Mouse (Mus musculus): ENCODE data around the gene E4f1. TPM values are rescaled to one million over a fixed set of nuclear protein-coding genes. Genes with fewer than 3 reads are reported as not detected.

The E4f1 gene
- polyA plus RNA-seq, 1 experiment from 2014 or later = 38.4 TPM

GRCm38 (mm10) chr17:24449507-24449906 is 20.6 kb downstream of the E4f1 start:
- Histone ChIP-seq H3K9me3 (no peaks in the 10 kb centered on the region), H3K27ac (no peak overlapping the region), H3K27me3 (no peaks in the 10 kb centered on the region), H3K9ac (no peak overlapping the region), H3K4me1 (peaks cover 9% of the 10 kb centered on the region; the same call in 1 of the 2 replicates), H3K4me3 (no peak overlapping the region), H3K36me3 (peaks cover 73% of the 10 kb centered on the region), H3K4me2 (replicated peaks) (no peak overlapping the region)
- ATAC-seq (ENCODE audit: insufficient number of reproducible peaks, insufficient read depth, low FRiP score, low TSS enrichment) = no peak
- WGBS = 91% methylated on average over 6 of the region's 6 CpGs

DNA sequence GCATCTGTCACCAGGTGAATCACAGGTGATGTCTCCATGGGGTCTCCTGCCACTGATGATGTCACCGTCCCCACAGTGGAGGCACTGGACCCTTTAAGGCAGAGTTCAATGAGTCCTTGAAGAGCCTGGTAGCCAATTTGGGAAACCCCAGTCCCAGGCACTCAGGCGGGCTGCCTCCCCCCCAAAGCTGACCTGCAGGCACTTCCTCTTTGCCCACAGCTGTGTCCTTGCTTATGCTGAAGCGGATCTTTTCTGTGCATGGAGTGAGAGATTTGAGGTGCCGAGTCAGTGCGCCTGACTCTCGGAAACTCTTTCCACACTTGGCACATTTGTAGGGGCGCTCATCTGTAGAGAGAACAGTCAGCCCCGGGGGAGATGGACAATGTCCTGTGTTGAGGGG is 23.5 kb downstream of the E4f1 start:
- ATAC-seq (ENCODE audit: insufficient number of reproducible peaks, insufficient read depth, low FRiP score, low TSS enrichment) = no peak
- H3K27ac ChIP-seq = no peak overlapping the region
- H3K4me2 ChIP-seq (replicated peaks) = no peak overlapping the region
- no peaks in the 10 kb centered on the region for H3K9me3 ChIP-seq
- no peaks in the 10 kb centered on the region for H3K27me3 ChIP-seq
- H3K4me3 ChIP-seq = no peak overlapping the region
- no peak overlapping the region; the same call in 1 of the 2 replicates for H3K9ac ChIP-seq
- H3K36me3 ChIP-seq = peaks cover 94% of the 10 kb centered on the region
- H3K4me1 ChIP-seq = no peaks in the 10 kb centered on the region
- 94% methylated on average over 8 of the region's 8 CpGs for WGBS

DNA sequence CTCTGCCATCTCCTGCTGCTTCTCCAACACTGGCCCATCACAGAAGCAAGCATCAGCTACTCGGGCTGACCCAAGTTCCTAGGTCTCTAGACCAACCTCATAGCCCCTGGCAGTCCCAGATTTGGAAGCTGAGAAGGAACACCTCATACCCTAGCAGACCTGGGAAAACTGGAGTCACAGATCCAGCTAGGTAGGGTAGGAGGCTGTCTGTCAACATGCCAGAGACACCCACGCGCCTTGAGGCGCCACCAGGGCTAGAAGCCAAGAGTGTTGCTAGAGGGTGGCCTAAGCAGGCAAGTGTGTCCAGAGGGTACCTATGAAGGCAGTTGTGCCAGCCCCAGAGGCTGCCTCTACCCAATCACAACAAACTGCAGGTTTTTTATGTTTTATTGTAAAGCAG is 26.7 kb downstream of the E4f1 start:
- WGBS = 90% methylated on average over 4 of the region's 4 CpGs
- H3K9ac ChIP-seq = no peak overlapping the region
- H3K4me2 ChIP-seq (replicated peaks) = no peak overlapping the region
- no peaks in the 10 kb centered on the region for H3K27me3 ChIP-seq
- H3K36me3 ChIP-seq = peaks cover 88% of the 10 kb centered on the region
- no peak for ATAC-seq (ENCODE audit: insufficient number of reproducible peaks, insufficient read depth, low FRiP score, low TSS enrichment)
- no peak overlapping the region for H3K27ac ChIP-seq
- no peaks in the 10 kb centered on the region for H3K9me3 ChIP-seq
- H3K4me3 ChIP-seq = no peak overlapping the region
- H3K4me1 ChIP-seq = no peaks in the 10 kb centered on the region

- WGBS = 82% methylated on average over 7 of the region's 7 CpGs
- no peak for ATAC-seq (ENCODE audit: insufficient number of reproducible peaks, insufficient read depth, low FRiP score, low TSS enrichment)
- H3K4me2 ChIP-seq (replicated peaks) = no peak within 1 kb of the TSS
- H3K27ac ChIP-seq = no peak within 1 kb of the TSS
- H3K4me1 ChIP-seq = no peaks in the 10 kb centered on the region
- H3K9ac ChIP-seq = no peak within 1 kb of the TSS
- H3K4me3 ChIP-seq = no peak within 1 kb of the TSS
- no peaks in the 10 kb centered on the region for H3K27me3 ChIP-seq
- no peaks in the 10 kb centered on the region for H3K9me3 ChIP-seq
- H3K36me3 ChIP-seq = peaks cover 84% of the 10 kb centered on the region
Observed at GRCm38 (mm10) chr17:24442632-24443155, 27.4 kb downstream of the E4f1 start, which contains the start of gene Dnase1l2. Gene Dnase1l2, minus strand, starts transcription at chr17:24443105.

GRCm38 (mm10) chr17:24442107-24442506 is 28.0 kb downstream of the E4f1 start:
- H3K36me3 ChIP-seq = peaks cover 83% of the 10 kb centered on the region
- no peak overlapping the region for H3K4me2 ChIP-seq (replicated peaks)
- H3K27me3 ChIP-seq = no peaks in the 10 kb centered on the region
- no peak for ATAC-seq (ENCODE audit: insufficient number of reproducible peaks, insufficient read depth, low FRiP score, low TSS enrichment)
- no peaks in the 10 kb centered on the region for H3K4me1 ChIP-seq
- no peaks in the 10 kb centered on the region for H3K9me3 ChIP-seq
- H3K4me3 ChIP-seq = no peak overlapping the region
- 87% methylated on average over 14 of the region's 14 CpGs for WGBS
- H3K9ac ChIP-seq = no peak overlapping the region
- no peak overlapping the region for H3K27ac ChIP-seq

GRCm38 (mm10) chr17:24441148-24441547 is 29.0 kb downstream of the E4f1 start:
- no peaks in the 10 kb centered on the region for H3K27me3 ChIP-seq
- H3K9me3 ChIP-seq = no peaks in the 10 kb centered on the region
- no peak overlapping the region for H3K9ac ChIP-seq
- H3K4me3 ChIP-seq = no peak overlapping the region
- no peak overlapping the region for H3K4me2 ChIP-seq (replicated peaks)
- WGBS = 70% methylated on average over 2 of the region's 2 CpGs
- peaks cover 78% of the 10 kb centered on the region for H3K36me3 ChIP-seq
- ATAC-seq (ENCODE audit: insufficient number of reproducible peaks, insufficient read depth, low FRiP score, low TSS enrichment) = no peak
- no peaks in the 10 kb centered on the region for H3K4me1 ChIP-seq
- no peak overlapping the region for H3K27ac ChIP-seq

DNA sequence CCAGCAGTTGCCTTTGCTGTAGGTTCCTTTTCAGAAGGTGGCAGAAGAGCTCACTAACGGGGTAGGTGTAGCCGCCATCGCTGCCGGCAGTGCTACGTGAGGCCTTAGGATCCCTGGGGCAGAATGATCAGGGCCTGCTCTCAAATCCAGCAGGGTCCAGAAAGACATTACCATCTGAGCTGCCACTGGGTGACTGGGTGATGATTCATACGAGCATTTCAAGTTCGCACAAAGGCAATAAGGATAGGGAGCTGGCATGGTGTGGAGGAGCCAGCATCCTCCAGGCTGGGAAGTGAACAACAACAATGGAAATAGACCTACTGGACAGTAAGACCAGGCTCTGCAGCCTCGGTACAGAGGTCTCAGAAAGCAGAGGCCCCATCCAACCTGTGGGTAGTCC is 29.7 kb downstream of the E4f1 start:
- H3K4me3 ChIP-seq = no peak overlapping the region
- peaks cover 78% of the 10 kb centered on the region for H3K36me3 ChIP-seq
- H3K27me3 ChIP-seq = no peaks in the 10 kb centered on the region
- no peaks in the 10 kb centered on the region for H3K9me3 ChIP-seq
- no peak overlapping the region for H3K9ac ChIP-seq
- H3K4me2 ChIP-seq (replicated peaks) = no peak overlapping the region
- WGBS = 88% methylated on average over 8 of the region's 8 CpGs
- H3K4me1 ChIP-seq = no peaks in the 10 kb centered on the region
- no peak for ATAC-seq (ENCODE audit: insufficient number of reproducible peaks, insufficient read depth, low FRiP score, low TSS enrichment)
- no peak overlapping the region for H3K27ac ChIP-seq

- ATAC-seq (ENCODE audit: insufficient number of reproducible peaks, insufficient read depth, low FRiP score, low TSS enrichment) = no peak
- WGBS = 77% methylated on average over 5 of the region's 5 CpGs
- H3K36me3 ChIP-seq = peaks cover 49% of the 10 kb centered on the region
Observed at GRCm38 (mm10) chr17:24437016-24437415, 33.1 kb downstream of the E4f1 start.

DNA sequence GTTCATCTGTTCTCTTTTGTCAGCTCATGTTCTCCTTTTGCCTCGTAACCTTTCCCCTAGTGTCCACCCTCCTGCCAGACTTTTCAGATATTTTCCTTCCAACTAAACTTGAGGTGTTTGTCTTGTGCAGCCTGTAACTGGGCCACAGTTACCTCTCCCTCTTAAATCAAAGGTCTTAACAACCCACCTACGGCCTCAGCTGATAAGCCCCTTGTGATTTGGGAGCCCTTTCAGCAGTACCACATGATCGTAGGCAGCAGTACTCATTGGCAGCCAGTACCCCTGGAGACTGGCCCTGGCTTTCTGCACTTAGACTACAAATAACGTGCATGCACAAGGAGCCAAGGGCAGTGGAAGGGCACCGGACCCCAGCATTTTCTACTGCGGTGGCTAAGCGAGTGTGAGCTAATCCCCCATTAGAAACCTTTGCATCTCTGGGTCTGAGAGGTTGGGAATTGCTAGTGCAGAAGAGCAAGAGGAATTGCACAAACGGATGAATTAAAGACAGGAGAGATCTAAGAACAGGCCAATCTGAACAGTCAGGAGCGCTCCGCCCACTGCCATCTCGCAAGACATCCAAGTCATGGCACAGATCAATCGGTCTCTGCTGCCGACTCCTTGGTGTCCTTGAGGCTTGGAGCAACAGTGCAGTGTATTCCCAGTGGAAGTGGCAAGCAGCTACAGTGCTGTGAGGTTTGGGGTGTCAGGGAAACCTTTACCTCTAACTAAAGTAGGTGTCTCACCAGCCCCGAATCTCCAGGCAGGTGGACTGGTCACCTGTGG is 40.7 kb downstream of the E4f1 start:
- no peaks in the 10 kb centered on the region for H3K9me3 ChIP-seq
- peaks cover 12% of the 10 kb centered on the region for H3K36me3 ChIP-seq
- H3K27me3 ChIP-seq = no peaks in the 10 kb centered on the region
- H3K27ac ChIP-seq = no peak overlapping the region
- no peak overlapping the region for H3K4me3 ChIP-seq
- H3K4me2 ChIP-seq (replicated peaks) = no peak overlapping the region
- H3K9ac ChIP-seq = no peak overlapping the region
- 88% methylated on average over 14 of the region's 14 CpGs for WGBS
- peaks cover 6% of the 10 kb centered on the region for H3K4me1 ChIP-seq
- ATAC-seq (ENCODE audit: insufficient number of reproducible peaks, insufficient read depth, low FRiP score, low TSS enrichment) = no peak

More at GRCm38 (mm10) chr17:24437016-24437415, 33.1 kb downstream of the E4f1 start:
- H3K9ac ChIP-seq = no peak overlapping the region
- H3K9me3 ChIP-seq = no peaks in the 10 kb centered on the region
- H3K4me2 ChIP-seq (replicated peaks) = no peak overlapping the region
- H3K4me1 ChIP-seq = no peaks in the 10 kb centered on the region
- H3K27me3 ChIP-seq = no peaks in the 10 kb centered on the region
- H3K27ac ChIP-seq = no peak overlapping the region
- no peak overlapping the region for H3K4me3 ChIP-seq

DNA sequence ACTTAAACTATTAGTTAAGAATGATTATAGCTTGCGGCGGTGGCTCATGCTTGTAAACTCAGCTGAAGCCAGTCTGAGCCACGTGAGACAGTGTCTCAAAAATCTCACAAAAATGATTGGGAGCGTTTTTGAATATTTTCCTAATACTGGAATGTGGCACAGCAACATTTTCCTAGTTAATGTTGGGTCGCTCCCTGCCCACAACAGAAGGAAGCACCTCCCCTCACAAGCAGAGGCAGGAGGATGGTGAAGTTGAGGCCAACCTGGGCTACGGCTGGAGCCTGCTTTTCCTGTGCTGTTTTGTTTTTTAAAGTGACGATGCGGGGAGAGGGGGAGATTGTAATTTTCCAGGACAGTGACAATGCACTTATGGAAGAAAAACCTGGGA is 42.9 kb downstream of the E4f1 start:
- H3K36me3 ChIP-seq = peaks cover 28% of the 10 kb centered on the region
- no peaks in the 10 kb centered on the region for H3K9me3 ChIP-seq
- H3K27me3 ChIP-seq = no peaks in the 10 kb centered on the region
- no peak for ATAC-seq (ENCODE audit: insufficient number of reproducible peaks, insufficient read depth, low FRiP score, low TSS enrichment)
- peak overlapping the region; percentile 70 for H3K4me3 ChIP-seq
- 6% methylated on average over 8 of the region's 8 CpGs for WGBS
- H3K4me2 ChIP-seq (replicated peaks) = peak overlapping the region; percentile 52
- peak overlapping the region; percentile 89 for H3K9ac ChIP-seq
- H3K27ac ChIP-seq = peak overlapping the region; percentile 97
- H3K4me1 ChIP-seq = peaks cover 6% of the 10 kb centered on the region

DNA sequence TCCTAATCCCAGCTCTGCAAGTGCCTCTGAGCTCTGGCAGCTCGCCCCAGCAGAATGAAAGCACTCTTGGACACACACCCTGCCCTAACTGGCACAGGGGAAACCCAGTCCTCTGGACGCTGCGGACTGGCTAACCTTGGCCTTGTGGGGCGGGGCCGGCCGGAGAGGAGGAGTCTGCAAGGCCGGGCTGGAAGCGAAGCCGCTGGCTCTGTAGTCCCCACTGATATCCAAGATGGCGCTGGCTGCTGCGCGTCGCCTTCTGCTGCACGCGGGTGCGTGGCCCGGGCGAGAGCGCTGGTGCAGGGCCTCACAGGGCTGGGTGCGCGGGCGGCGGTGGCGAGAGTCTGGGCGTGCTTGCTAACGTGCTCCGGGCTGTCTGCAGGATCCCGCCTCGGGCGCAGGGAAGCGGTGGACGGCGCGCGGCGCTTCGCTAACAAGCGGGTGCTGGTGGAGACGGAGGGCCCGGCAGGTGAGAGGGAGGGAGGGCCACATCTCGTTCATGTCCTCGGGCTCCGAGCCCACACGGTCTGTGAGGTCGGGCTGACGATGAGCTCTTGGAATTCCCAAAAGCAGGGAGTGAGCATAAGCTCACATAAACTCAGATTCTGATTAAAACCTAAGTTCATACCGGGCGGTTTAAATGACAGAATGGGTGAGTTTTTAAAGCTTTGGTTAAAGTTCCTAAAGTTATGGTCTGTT is 43.5 kb downstream of the E4f1 start, which contains the start of gene Eci1:
TSS of gene Eci1 (plus strand) at position 171 of the 699 bp plus-strand sequence.
- Histone ChIP-seq H3K27ac (peak within 1 kb of the TSS; percentile 97), H3K4me2 (replicated peaks) (peak within 1 kb of the TSS; percentile 52), H3K4me1 (peaks cover 6% of the 10 kb centered on the region), H3K4me3 (peak within 1 kb of the TSS; percentile 70), H3K9me3 (no peaks in the 10 kb centered on the region), H3K36me3 (peaks cover 34% of the 10 kb centered on the region), H3K27me3 (no peaks in the 10 kb centered on the region), H3K9ac (peak within 1 kb of the TSS; percentile 89)
- WGBS = under 1% methylated on average over 48 of the region's 48 CpGs
- ATAC-seq (ENCODE audit: insufficient number of reproducible peaks, insufficient read depth, low FRiP score, low TSS enrichment) = peak; percentile 95

- Histone ChIP-seq H3K4me3 (no peak overlapping the region), H3K9me3 (no peaks in the 10 kb centered on the region), H3K9ac (no peak overlapping the region), H3K4me1 (peaks cover 6% of the 10 kb centered on the region), H3K36me3 (peaks cover 41% of the 10 kb centered on the region), H3K27me3 (no peaks in the 10 kb centered on the region), H3K4me2 (replicated peaks) (no peak overlapping the region), H3K27ac (0 out of 2 replicates have a peak overlapping the region, but pooled peaks have one; percentile 23)
- WGBS = 88% methylated on average over 7 of the region's 7 CpGs
- no peak for ATAC-seq (ENCODE audit: insufficient number of reproducible peaks, insufficient read depth, low FRiP score, low TSS enrichment)
Observed at GRCm38 (mm10) chr17:24425905-24426304, 44.2 kb downstream of the E4f1 start.

Data from embryonic facial prominence, embryonic 12.5 days (tissue).